Mouse (Mus musculus): ENCODE measurements at regions not wholly inside any gene's neighbourhood (a gene's known extent, or its start where the extent isn't known, plus 50 kb on each side); places are given as distances from the start of the nearest gene placed in this dataset.

- no peak for TF ChIP-seq POLR2A (IDR thresholded peaks at IDR 0.05; ENCODE audit: control insufficient read depth, low read depth, low read length)
- TF ChIP-seq CTCF (IDR thresholded peaks at IDR 0.05; ENCODE audit: control insufficient read depth, insufficient read depth, insufficient replicate concordance, low read depth, low read length) = no peak
Measured at GRCm38 (mm10) chr10:126349076-126349475, 383.1 kb downstream of the Lrig3 start.
